Mouse (Mus musculus): Measurements from ENCODE around the gene Slc4a1. TPM values are rescaled to one million over a fixed set of nuclear protein-coding genes. Genes with fewer than 3 reads are reported as not detected.
A peak's percentile ranks its signal among the peaks of the same experiment; 100 is the strongest.

Slc4a1 gene
- polyA plus RNA-seq, 1 experiment, result 0.72 TPM

DNA sequence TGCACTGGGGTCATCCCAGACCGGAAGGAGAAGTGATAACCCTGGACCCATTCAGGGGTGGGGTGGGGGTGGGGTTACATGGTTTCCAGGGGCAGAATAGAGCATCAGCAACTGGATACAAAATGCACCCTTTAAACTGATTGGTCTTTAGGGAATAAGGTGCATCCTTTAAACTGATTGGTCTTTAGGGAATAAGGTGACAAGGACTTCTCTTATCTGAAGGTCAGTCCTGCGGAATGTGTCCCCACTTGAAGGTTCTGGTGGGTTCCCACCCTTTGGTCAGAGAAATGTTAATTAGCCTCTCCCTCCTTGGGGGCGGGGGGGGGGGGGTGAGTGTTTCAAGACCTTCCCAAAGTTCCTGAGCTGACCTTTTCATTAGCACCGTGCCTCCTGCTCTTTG lies 34.2 kb downstream of the Slc4a1 start:
- no peak overlapping the region for H3K27ac ChIP-seq (ENCODE audit: insufficient read depth, low read length)
- no peak overlapping the region for H3K4me3 ChIP-seq (replicated peaks; ENCODE audit: insufficient read depth, low read depth, low read length)
- no peaks in the 10 kb centered on the region for H3K27me3 ChIP-seq (ENCODE audit: control insufficient read depth, insufficient read depth, low read length)
- 58% methylated on average over 4 of the region's 4 CpGs for WGBS
- H3K4me1 ChIP-seq (ENCODE audit: control insufficient read depth, insufficient read depth, low read length), result peaks cover 4% of the 10 kb centered on the region
- TF ChIP-seq POLR2A (IDR thresholded peaks at IDR 0.05; ENCODE audit: borderline replicate concordance, insufficient read depth, low read length), result no peak
- no peak for TF ChIP-seq CTCF (IDR thresholded peaks at IDR 0.05; ENCODE audit: borderline replicate concordance, insufficient read depth, low read depth, low read length)
- DNase-seq, result no peak

DNA sequence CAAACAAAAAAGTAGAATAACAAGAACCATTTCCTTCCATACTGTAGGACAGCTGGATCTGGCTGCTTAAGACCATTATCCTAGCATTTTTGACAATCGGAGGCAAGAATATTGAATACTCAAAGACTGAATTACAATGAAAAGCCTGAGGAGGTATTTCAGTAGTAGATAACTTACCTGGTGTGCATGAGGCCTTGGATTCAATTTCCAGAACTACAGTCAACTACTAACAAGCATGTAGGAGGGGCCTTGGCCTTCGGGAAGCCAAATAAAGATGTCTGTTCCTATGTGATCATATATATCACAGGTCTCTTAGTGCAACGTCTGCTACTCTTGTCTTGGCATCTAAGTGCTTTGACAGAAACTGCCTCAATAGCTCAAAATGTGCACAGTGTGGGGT lies 36.0 kb downstream of the Slc4a1 start:
- H3K27me3 ChIP-seq (ENCODE audit: control insufficient read depth, insufficient read depth, low read length), result no peaks in the 10 kb centered on the region
- H3K4me3 ChIP-seq (replicated peaks; ENCODE audit: insufficient read depth, low read depth, low read length), result no peak overlapping the region
- no peak for TF ChIP-seq POLR2A (IDR thresholded peaks at IDR 0.05; ENCODE audit: borderline replicate concordance, insufficient read depth, low read length)
- TF ChIP-seq CTCF (IDR thresholded peaks at IDR 0.05; ENCODE audit: borderline replicate concordance, insufficient read depth, low read depth, low read length), result no peak
- no peaks in the 10 kb centered on the region; the same call in 1 of the 2 replicates for H3K4me1 ChIP-seq (ENCODE audit: control insufficient read depth, insufficient read depth, low read length)
- no peak overlapping the region for H3K27ac ChIP-seq (ENCODE audit: insufficient read depth, low read length)
- WGBS, result 74% methylated on average over 3 of the region's 3 CpGs
- no peak for DNase-seq

DNA sequence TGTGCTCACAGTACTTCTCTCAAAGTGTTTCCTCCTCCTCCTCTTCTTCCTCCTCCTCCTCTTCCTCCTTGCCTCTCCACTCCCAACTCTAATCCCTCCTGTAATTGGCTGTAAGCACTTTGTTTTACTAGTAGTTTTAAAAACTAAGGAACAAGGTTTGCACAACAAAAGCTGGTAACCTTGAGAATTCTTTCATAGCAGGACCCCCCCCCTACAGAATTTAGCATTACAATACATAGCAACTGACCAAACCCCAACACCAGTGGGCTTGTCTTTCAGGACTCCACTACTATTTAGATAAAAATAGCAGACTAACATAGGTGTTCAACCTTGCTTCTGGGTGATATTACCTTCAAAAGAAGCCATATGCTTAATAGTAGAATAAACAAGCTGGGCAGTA lies 36.5 kb downstream of the Slc4a1 start:
- no peak for TF ChIP-seq CTCF (IDR thresholded peaks at IDR 0.05; ENCODE audit: borderline replicate concordance, insufficient read depth, low read depth, low read length)
- TF ChIP-seq POLR2A (IDR thresholded peaks at IDR 0.05; ENCODE audit: borderline replicate concordance, insufficient read depth, low read length), result no peak
- no peak for DNase-seq
- Histone ChIP-seq H3K4me1 (ENCODE audit: control insufficient read depth, insufficient read depth, low read length) (no peaks in the 10 kb centered on the region), H3K27ac (ENCODE audit: insufficient read depth, low read length) (no peak overlapping the region), H3K4me3 (replicated peaks; ENCODE audit: insufficient read depth, low read depth, low read length) (no peak overlapping the region), H3K27me3 (ENCODE audit: control insufficient read depth, insufficient read depth, low read length) (no peaks in the 10 kb centered on the region)

- Histone ChIP-seq H3K4me3 (replicated peaks; ENCODE audit: insufficient read depth, low read depth, low read length) (no peak overlapping the region), H3K27me3 (ENCODE audit: control insufficient read depth, insufficient read depth, low read length) (no peaks in the 10 kb centered on the region), H3K27ac (ENCODE audit: insufficient read depth, low read length) (no peak overlapping the region), H3K4me1 (ENCODE audit: control insufficient read depth, insufficient read depth, low read length) (no peaks in the 10 kb centered on the region)
- no peak for DNase-seq
- 85% methylated on average over 7 of the region's 7 CpGs for WGBS
- TF ChIP-seq CTCF (IDR thresholded peaks at IDR 0.05; ENCODE audit: borderline replicate concordance, insufficient read depth, low read depth, low read length) (no peak), POLR2A (IDR thresholded peaks at IDR 0.05; ENCODE audit: borderline replicate concordance, insufficient read depth, low read length) (no peak)
Measured at GRCm38 (mm10) chr11:102327839-102328238, 38.2 kb downstream of the Slc4a1 start.

DNA sequence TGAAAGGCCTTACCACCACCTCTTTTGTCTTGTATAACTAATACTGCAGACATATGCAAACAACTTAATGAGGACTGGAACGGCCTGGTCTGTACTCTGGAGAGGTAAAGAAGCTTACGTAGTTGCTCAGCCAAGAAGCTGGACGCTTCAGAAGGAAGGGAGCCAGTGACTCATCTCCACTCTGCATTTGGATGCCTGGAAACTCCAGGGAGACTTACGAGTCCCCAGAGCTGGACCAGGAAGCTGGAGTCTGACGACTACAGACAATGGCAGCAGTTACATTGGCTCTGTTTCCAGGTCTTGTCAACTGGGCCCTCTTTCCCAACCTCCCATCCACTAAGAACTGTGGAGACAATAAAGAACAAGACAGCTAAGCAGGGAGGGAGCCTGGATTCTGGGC lies 38.8 kb downstream of the Slc4a1 start:
- no peak for DNase-seq
- H3K27ac ChIP-seq (ENCODE audit: insufficient read depth, low read length), result no peak overlapping the region

GRCm38 (mm10) chr11:102323516-102323915 lies 42.5 kb downstream of the Slc4a1 start:
- H3K27ac ChIP-seq (ENCODE audit: insufficient read depth, low read length), result no peak overlapping the region
- TF ChIP-seq POLR2A (IDR thresholded peaks at IDR 0.05; ENCODE audit: borderline replicate concordance, insufficient read depth, low read length), result no peak
- no peak for TF ChIP-seq CTCF (IDR thresholded peaks at IDR 0.05; ENCODE audit: borderline replicate concordance, insufficient read depth, low read depth, low read length)
- H3K27me3 ChIP-seq (ENCODE audit: control insufficient read depth, insufficient read depth, low read length), result no peaks in the 10 kb centered on the region
- WGBS, result 86% methylated on average over 1 of the region's 1 CpGs
- DNase-seq, result no peak
- H3K4me3 ChIP-seq (replicated peaks; ENCODE audit: insufficient read depth, low read depth, low read length), result no peak overlapping the region
- H3K4me1 ChIP-seq (ENCODE audit: control insufficient read depth, insufficient read depth, low read length), result no peaks in the 10 kb centered on the region; the same call in 1 of the 2 replicates

More for the DNA sequence above, 38.8 kb downstream of the Slc4a1 start:
- no peak for TF ChIP-seq POLR2A (IDR thresholded peaks at IDR 0.05; ENCODE audit: borderline replicate concordance, insufficient read depth, low read length)
- Histone ChIP-seq H3K27me3 (ENCODE audit: control insufficient read depth, insufficient read depth, low read length) (no peaks in the 10 kb centered on the region), H3K4me1 (ENCODE audit: control insufficient read depth, insufficient read depth, low read length) (no peaks in the 10 kb centered on the region), H3K4me3 (replicated peaks; ENCODE audit: insufficient read depth, low read depth, low read length) (no peak overlapping the region)
- WGBS, result 44% methylated on average over 5 of the region's 5 CpGs

DNA sequence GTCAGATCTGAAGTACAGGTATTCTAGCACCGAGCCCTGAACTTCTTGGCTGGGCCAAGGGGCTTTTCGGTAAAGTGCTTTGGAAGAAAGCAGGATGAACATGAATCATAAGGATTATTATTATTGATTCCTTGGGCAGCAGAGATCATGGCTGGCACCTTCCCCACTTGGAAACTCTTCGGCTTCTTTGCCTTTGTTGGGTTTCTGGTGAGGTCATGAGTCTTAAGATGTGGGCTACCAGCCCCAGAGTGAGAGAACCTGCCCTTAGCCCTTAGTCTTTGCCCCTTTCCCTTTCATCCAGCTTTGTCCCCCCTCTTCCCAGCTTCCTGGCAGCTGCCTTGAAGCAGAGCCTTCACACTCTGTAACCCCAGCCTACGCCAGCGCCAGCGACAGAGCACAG lies 44.1 kb downstream of the Slc4a1 start:
- DNase-seq, result no peak
- no peak overlapping the region for H3K27ac ChIP-seq (ENCODE audit: insufficient read depth, low read length)
- no peak for TF ChIP-seq CTCF (IDR thresholded peaks at IDR 0.05; ENCODE audit: borderline replicate concordance, insufficient read depth, low read depth, low read length)
- TF ChIP-seq POLR2A (IDR thresholded peaks at IDR 0.05; ENCODE audit: borderline replicate concordance, insufficient read depth, low read length), result no peak
- H3K27me3 ChIP-seq (ENCODE audit: control insufficient read depth, insufficient read depth, low read length), result no peaks in the 10 kb centered on the region
- H3K4me3 ChIP-seq (replicated peaks; ENCODE audit: insufficient read depth, low read depth, low read length), result no peak overlapping the region
- H3K4me1 ChIP-seq (ENCODE audit: control insufficient read depth, insufficient read depth, low read length), result no peaks in the 10 kb centered on the region; the same call in 1 of the 2 replicates
- WGBS, result 85% methylated on average over 6 of the region's 6 CpGs

- Histone ChIP-seq H3K4me1 (ENCODE audit: control insufficient read depth, insufficient read depth, low read length) (no peaks in the 10 kb centered on the region; the same call in 1 of the 2 replicates), H3K4me3 (replicated peaks; ENCODE audit: insufficient read depth, low read depth, low read length) (peak overlapping the region; percentile 67), H3K27me3 (ENCODE audit: control insufficient read depth, insufficient read depth, low read length) (no peaks in the 10 kb centered on the region), H3K27ac (ENCODE audit: insufficient read depth, low read length) (peak overlapping the region; percentile 97)
- TF ChIP-seq CTCF (IDR thresholded peaks at IDR 0.05; ENCODE audit: borderline replicate concordance, insufficient read depth, low read depth, low read length), result no peak
- TF ChIP-seq POLR2A (IDR thresholded peaks at IDR 0.05; ENCODE audit: borderline replicate concordance, insufficient read depth, low read length), result no peak
- WGBS, result under 1% methylated on average over 10 of the region's 10 CpGs
- peak in 1 of 2 experiments; percentile 82 for DNase-seq
Measured at GRCm38 (mm10) chr11:102320686-102321005, 45.4 kb downstream of the Slc4a1 start.
